Mouse (Mus musculus) lung, postnatal 0 days (tissue): ENCODE data around the gene Ltb4r2. TPM values are rescaled to one million over a fixed set of nuclear protein-coding genes. Genes with fewer than 3 reads are reported as not detected.
A peak's percentile ranks its signal among the peaks of the same experiment; 100 is the strongest.

Source experiments
- ATAC-seq: fragments of 200-750 bp; cut with Nextera tagmentation; 2 replicates; pipeline ENCODE4 v1.8.0; 2017; ENCODE audit warnings: moderate library complexity
- DNase-seq: peaks from one replicate; pipeline ENCODE4 v3.0.0-alpha.2; 2016; ENCODE audit warnings: low spot score
- H3K27ac ChIP-seq: fragments of 300-500 bp; sonication (generic); 2 replicates; pipeline ENCODE4 v1.5.1; 2014; ENCODE audit warnings: antibody characterized with exemption, mild to moderate bottlenecking, low read length, mixed read lengths
- H3K27me3 ChIP-seq: fragments of 300-500 bp; sonication (generic); replicated peaks from 2 replicates; pipeline ENCODE4 v1.6.1; 2014; ENCODE audit warnings: low read length, mixed read lengths; ENCODE audit not compliant: insufficient read depth
- H3K36me3 ChIP-seq: fragments of 300-500 bp; sonication (generic); 2 replicates; pipeline ENCODE4 v1.6.1; 2014; ENCODE audit warnings: low read length, mixed read lengths; ENCODE audit not compliant: insufficient read depth
- H3K4me1 ChIP-seq: fragments of 300-500 bp; sonication (generic); 2 replicates; pipeline ENCODE4 v1.6.1; 2014; ENCODE audit warnings: antibody characterized with exemption, low read depth, low read length, mixed read lengths; ENCODE audit not compliant: insufficient read depth
- H3K4me2 ChIP-seq: fragments of 300-500 bp; sonication (generic); replicated peaks from 2 replicates; pipeline ENCODE4 v1.6.1; 2014; ENCODE audit warnings: low read depth, mild to moderate bottlenecking, low read length, moderate library complexity, mixed read lengths
- H3K4me3 ChIP-seq: fragments of 300-500 bp; sonication (generic); 2 replicates; pipeline ENCODE4 v1.5.1; 2014; ENCODE audit warnings: low read depth, low read length
- H3K9ac ChIP-seq: fragments of 300-500 bp; sonication (generic); replicated peaks from 2 replicates; pipeline ENCODE4 v1.6.1; 2014; ENCODE audit warnings: low read depth, mild to moderate bottlenecking
- H3K9me3 ChIP-seq: fragments of 300-500 bp; sonication (generic); 2 replicates; pipeline ENCODE4 v1.6.1; 2016; ENCODE audit warnings: low read length, mixed read lengths
- CTCF ChIP-seq: IDR thresholded peaks from 2 replicates; pipeline ENCODE4 v1.5.1; 2016; ENCODE audit warnings: antibody characterized with exemption, mild to moderate bottlenecking
- EP300 ChIP-seq: IDR thresholded peaks from 2 replicates; pipeline ENCODE4 v1.6.1; 2016; ENCODE audit warnings: antibody characterized with exemption, mild to moderate bottlenecking, control low read depth
- WGBS: fragments of 180-500 bp; shearing (Covaris S2); extraction: QIAGEN DNeasy Blood & Tissue Kit; methylation state at CpG from one replicate; pipeline ENCODE4 v1.1.7; 2014; 5-methylcytosine and 5-hydroxymethylcytosine counted together
- polyA plus RNA-seq: library from polyadenylated mRNA; unstranded; fragments of >200 nt; fragmentation: Nextera tagmentation; extraction: Ambion mirVana; gene quantifications from 2 replicates; pipeline ENCODE4 v1.2.1, GENCODE M21; 2015

Ltb4r2 gene
- 0.77 and 0.97 TPM in 2 replicates for polyA plus RNA-seq

- DNase-seq (no peak), ATAC-seq (no peak)
- H3K36me3 ChIP-seq = no peaks in the 10 kb centered on the region
- H3K9ac ChIP-seq = peak within 1 kb of the TSS; percentile 36
- H3K9me3 ChIP-seq = no peaks in the 10 kb centered on the region
- H3K27me3 ChIP-seq = 0 out of 2 replicates have a peak, but pooled peaks cover 3% of the 10 kb centered on the region
- H3K27ac ChIP-seq = peak within 1 kb of the TSS; percentile 82
- peak within 1 kb of the TSS; percentile 48 for H3K4me3 ChIP-seq
- peak within 1 kb of the TSS; percentile 88 for H3K4me2 ChIP-seq
- TF ChIP-seq EP300 = no peak
- no peak for TF ChIP-seq CTCF
- 87% methylated on average over 6 of the region's 6 CpGs for WGBS
- peaks cover 3% of the 10 kb centered on the region; the same call in 1 of the 2 replicates for H3K4me1 ChIP-seq
These were observed at the start of gene Ltb4r2 for GRCm38 (mm10) chr14:55761163-55761562. TSS of gene Ltb4r2 (plus strand) at chr14:55761428.

GRCm38 (mm10) chr14:55711786-55712185 is 49.4 kb upstream of the Ltb4r2 start:
- Histone ChIP-seq H3K4me3 (no peak overlapping the region), H3K9ac (no peak overlapping the region), H3K9me3 (no peaks in the 10 kb centered on the region), H3K4me1 (peaks cover 16% of the 10 kb centered on the region; the same call in 1 of the 2 replicates), H3K27ac (no peak overlapping the region), H3K36me3 (0 out of 2 replicates have a peak, but pooled peaks cover 2% of the 10 kb centered on the region), H3K4me2 (peak overlapping the region; percentile 60), H3K27me3 (no peaks in the 10 kb centered on the region)
- DNase-seq (no peak), ATAC-seq (no peak)
- 68% methylated on average over 7 of the region's 7 CpGs for WGBS
- TF ChIP-seq EP300 = no peak
- peak; percentile 35 for TF ChIP-seq CTCF

- H3K9me3 ChIP-seq = no peaks in the 10 kb centered on the region
- ATAC-seq = peak; percentile 79
- peak overlapping the region; percentile 39 for H3K9ac ChIP-seq
- WGBS = 12% methylated on average over 24 of the region's 25 CpGs
- peak overlapping the region; percentile 38 for H3K4me3 ChIP-seq
- H3K4me2 ChIP-seq = peak overlapping the region; percentile 60
- H3K4me1 ChIP-seq = peaks cover 16% of the 10 kb centered on the region; the same call in 1 of the 2 replicates
- DNase-seq = peak; percentile 86
- H3K27me3 ChIP-seq = no peaks in the 10 kb centered on the region
- no peak for TF ChIP-seq CTCF
- peak; percentile 28 for TF ChIP-seq EP300
- 0 out of 2 replicates have a peak, but pooled peaks cover 6% of the 10 kb centered on the region for H3K36me3 ChIP-seq
- peak overlapping the region; percentile 66 for H3K27ac ChIP-seq
These were observed 48.1 kb upstream of the Ltb4r2 start for GRCm38 (mm10) chr14:55713007-55713728.

GRCm38 (mm10) chr14:55713729-55714122 is 47.5 kb upstream of the Ltb4r2 start, which contains the start of gene Tgm1:
TSS of gene Tgm1 (minus strand) at chr14:55713926.
- DNase-seq (no peak), ATAC-seq (peak; percentile 36)
- peak within 1 kb of the TSS; percentile 39 for H3K9ac ChIP-seq
- peaks cover 16% of the 10 kb centered on the region; the same call in 1 of the 2 replicates for H3K4me1 ChIP-seq
- H3K9me3 ChIP-seq = no peaks in the 10 kb centered on the region
- no peaks in the 10 kb centered on the region for H3K27me3 ChIP-seq
- H3K4me2 ChIP-seq = peak within 1 kb of the TSS; percentile 60
- no peak for TF ChIP-seq CTCF
- no peak for TF ChIP-seq EP300
- peak within 1 kb of the TSS; percentile 38 for H3K4me3 ChIP-seq
- peak within 1 kb of the TSS; percentile 66 for H3K27ac ChIP-seq
- WGBS = 9% methylated on average over 4 of the region's 4 CpGs
- 0 out of 2 replicates have a peak, but pooled peaks cover 12% of the 10 kb centered on the region for H3K36me3 ChIP-seq

- Histone ChIP-seq H3K27ac (peak overlapping the region; percentile 59), H3K27me3 (no peaks in the 10 kb centered on the region), H3K9ac (no peak overlapping the region), H3K4me3 (no peak overlapping the region), H3K4me1 (peaks cover 16% of the 10 kb centered on the region; the same call in 1 of the 2 replicates), H3K36me3 (0 out of 2 replicates have a peak, but pooled peaks cover 17% of the 10 kb centered on the region), H3K4me2 (no peak overlapping the region), H3K9me3 (no peaks in the 10 kb centered on the region)
- TF ChIP-seq EP300 = peak; percentile 24; the same call in 1 of the 2 replicates
- TF ChIP-seq CTCF = no peak
- 27% methylated on average over 6 of the region's 6 CpGs for WGBS
- ATAC-seq (peak; percentile 70), DNase-seq (peak; percentile 91)
These were observed 46.3 kb upstream of the Ltb4r2 start for GRCm38 (mm10) chr14:55714893-55715292.

- no peak overlapping the region for H3K27ac ChIP-seq
- DNase-seq (no peak), ATAC-seq (no peak)
- TF ChIP-seq CTCF (no peak), EP300 (no peak)
- 88% methylated on average over 6 of the region's 6 CpGs for WGBS
- H3K4me3 ChIP-seq = no peak overlapping the region
- 0 out of 2 replicates have a peak, but pooled peaks cover 18% of the 10 kb centered on the region for H3K36me3 ChIP-seq
- no peaks in the 10 kb centered on the region for H3K9me3 ChIP-seq
- H3K4me1 ChIP-seq = peaks cover 16% of the 10 kb centered on the region; the same call in 1 of the 2 replicates
- H3K4me2 ChIP-seq = no peak overlapping the region
- H3K9ac ChIP-seq = no peak overlapping the region
- no peaks in the 10 kb centered on the region for H3K27me3 ChIP-seq
These were observed 45.0 kb upstream of the Ltb4r2 start for GRCm38 (mm10) chr14:55716271-55716670.
